Mouse (Mus musculus) lung, adult 2 months (tissue): ENCODE results near the gene Mlst8.

ENCODE experiments used
- CTCF ChIP-seq: fragments of 200-500 bp; IDR thresholded peaks from 2 replicates; pipeline ENCODE4 v1.5.1; 2011; ENCODE audit warnings: mild to moderate bottlenecking, low read length, control low read depth; ENCODE audit not compliant: insufficient read depth
- POLR2A ChIP-seq: fragments of 200-500 bp; IDR thresholded peaks from 2 replicates; pipeline ENCODE4 v1.6.1; 2011; ENCODE audit warnings: low read depth, mild to moderate bottlenecking, control low read depth, low read length, borderline replicate concordance; ENCODE audit errors: extremely low read depth

DNA sequence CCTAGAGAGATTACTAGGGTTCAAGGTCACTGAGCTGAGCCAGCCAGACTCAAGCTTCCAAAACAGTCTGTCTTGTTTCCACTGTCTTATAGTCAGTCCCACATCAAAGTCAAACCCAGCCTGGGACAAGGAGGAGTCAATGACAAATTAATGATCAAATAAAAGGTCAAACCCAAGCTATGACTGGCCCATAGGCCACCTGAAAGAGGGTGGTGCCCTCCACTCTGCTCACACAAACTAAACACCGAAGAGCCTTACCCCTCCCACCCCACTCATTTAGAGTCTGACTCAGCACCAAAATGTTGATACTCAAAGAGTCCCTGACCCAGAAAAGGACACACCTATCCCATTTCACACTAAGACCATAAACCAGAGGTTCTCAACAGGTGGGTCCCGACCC, 25.5 kb downstream of the Mlst8 start:
- TF ChIP-seq POLR2A (no peak), CTCF (no peak)
